Mouse (Mus musculus): Measurements from ENCODE around the gene Rps27rt.

- TF ChIP-seq CTCF (IDR thresholded peaks at IDR 0.05; ENCODE audit: low read depth, low read length) (no peak), POLR2A (IDR thresholded peaks at IDR 0.05; ENCODE audit: insufficient read depth, low read length) (no peak), EP300 (IDR thresholded peaks at IDR 0.05; ENCODE audit: insufficient read depth, low read depth, low read length) (no peak)
Observed at GRCm38 (mm10) chr9:114948395-114948794, 34.1 kb downstream of the Rps27rt start.

All from ES-Bruce4 (cell line).